Mouse (Mus musculus): ENCODE results near the gene Zfp408.

GRCm38 (mm10) chr2:91695436-91696224 is 46.0 kb upstream of the Zfp408 start:
- no peak for TF ChIP-seq CTCF (IDR thresholded peaks at IDR 0.05; ENCODE audit: low read depth)
- TF ChIP-seq EP300 (IDR thresholded peaks at IDR 0.05; ENCODE audit: low read depth) = no peak

Data from heart, postnatal 0 days (tissue).